Mouse (Mus musculus) ES-E14 (cell line): ENCODE data around the gene Sod1.

Source experiments
- CHD2 ChIP-seq: IDR thresholded peaks from 2 replicates; pipeline ENCODE4 v1.6.1; 2014; ENCODE audit warnings: mild to moderate bottlenecking, low read depth, low read length, inconsistent platforms
- MAFK ChIP-seq: IDR thresholded peaks from 2 replicates; pipeline ENCODE4 v1.6.1; 2014; ENCODE audit warnings: mild to moderate bottlenecking, low read depth, low read length, inconsistent platforms; ENCODE audit not compliant: insufficient read depth
- ZC3H11A ChIP-seq: IDR thresholded peaks from 2 replicates; pipeline ENCODE4 v1.6.1; 2012; ENCODE audit warnings: low read depth, mild to moderate bottlenecking, inconsistent platforms, low read length, borderline replicate concordance

GRCm38 (mm10) chr16:90235188-90235587 is 14.6 kb downstream of the Sod1 start:
- TF ChIP-seq CHD2 (no peak), MAFK (no peak), ZC3H11A (no peak)
